Mouse (Mus musculus): ENCODE data around the gene Zfp541.

Zfp541 gene

DNA sequence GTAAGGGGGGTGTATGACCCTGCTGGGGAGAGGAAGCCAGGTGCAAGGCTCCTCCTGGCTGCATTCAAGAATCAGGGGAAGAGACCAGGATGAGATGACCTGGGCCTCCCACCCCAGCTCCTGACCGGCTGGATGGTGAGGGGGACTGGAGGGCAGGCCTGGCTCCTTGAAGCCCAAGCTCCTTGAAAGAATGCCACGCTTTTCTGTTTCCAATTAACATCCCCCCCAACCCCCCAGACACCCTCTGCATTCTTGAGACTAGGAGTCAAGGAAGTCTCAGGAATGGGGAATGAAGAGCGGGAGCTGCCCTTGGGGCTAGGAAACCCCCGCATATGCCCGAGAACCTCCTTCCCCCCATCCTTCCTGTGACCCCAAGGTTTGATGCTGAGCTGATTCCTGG lies 17.1 kb upstream of the Zfp541 start:
- no peak for DNase-seq (ENCODE audit: low spot score)

DNA sequence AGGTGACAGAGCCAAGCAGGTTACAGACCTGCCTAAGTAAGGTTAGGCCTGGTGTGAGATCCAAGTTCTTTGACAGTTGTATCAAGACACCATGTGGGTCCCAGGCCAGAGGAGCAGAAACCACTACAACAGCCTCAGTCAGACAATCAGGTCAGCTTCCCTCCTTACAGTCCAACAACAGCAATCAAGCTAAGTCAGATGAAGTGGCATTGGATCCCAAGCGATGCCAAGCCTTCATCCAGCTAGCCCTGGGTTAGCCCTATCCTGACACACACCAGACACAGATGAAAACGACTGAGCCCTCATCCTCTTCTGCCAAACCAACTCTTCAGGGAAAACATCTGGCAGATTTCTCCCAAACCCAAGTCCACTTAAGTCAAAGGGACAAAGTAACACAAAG lies 16.1 kb upstream of the Zfp541 start:
- no peak for DNase-seq (ENCODE audit: low spot score)

DNA sequence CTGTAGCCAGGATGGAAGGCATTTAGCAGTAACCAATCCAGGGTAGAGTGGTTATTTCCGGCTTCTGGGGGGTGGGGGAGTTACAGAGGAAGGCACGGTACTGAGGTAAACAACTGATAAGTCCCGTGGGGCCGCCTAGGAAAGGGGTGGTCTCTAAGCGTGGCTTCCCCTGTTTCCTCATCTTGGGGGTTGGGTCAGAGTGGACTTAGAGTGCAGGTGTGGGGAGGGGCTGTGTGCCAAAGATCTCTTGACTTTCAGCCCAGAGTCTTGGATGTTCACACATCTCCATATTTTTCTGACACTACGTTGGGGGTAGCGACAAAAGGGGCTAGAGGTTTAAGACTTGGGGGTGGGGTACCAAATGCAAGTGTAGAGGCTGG lies 15.5 kb upstream of the Zfp541 start:
- peak; percentile 87 for DNase-seq (ENCODE audit: low spot score)

DNA sequence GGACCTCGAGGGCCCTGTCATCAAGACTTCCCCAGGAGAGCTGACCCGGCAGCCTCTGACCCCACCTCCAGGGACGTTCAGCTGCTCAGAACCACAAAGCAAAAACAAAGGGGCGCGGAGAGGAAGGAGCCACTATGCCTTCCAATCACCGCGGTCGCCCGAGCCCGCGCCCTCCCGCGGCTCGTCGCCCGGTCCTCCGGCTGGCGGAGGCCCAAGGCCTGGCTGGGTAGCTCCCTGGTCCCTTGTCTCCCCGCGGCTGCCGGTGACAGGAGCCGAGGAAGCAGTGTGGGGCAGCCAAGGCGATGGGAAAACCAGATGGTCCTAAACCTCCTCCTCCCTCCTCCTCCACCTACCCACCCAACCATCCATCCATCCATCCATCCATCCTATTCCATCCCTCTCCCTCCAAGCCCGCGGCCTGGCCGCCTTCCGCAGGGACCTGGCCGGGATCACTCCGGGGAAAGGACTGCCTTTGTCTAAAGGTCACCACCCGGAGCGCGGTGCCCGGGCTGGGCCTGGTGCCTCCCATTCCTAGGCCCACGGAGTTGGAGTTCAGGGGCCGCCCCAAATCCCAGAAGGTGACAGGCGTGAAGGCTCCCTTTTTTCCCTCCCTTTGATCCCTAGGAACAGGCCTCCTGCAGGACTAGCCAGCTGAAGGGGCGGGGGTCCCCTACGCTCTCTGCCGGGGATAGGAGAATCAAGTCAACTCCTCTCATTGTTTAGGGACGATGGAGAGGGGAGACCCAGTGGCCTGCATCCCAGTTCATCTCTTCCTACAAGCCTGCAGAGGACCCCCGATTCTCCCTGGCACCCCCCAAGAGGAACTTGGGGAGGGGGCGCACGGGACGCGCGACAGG lies 14.9 kb upstream of the Zfp541 start:
- DNase-seq (ENCODE audit: low spot score): peak; percentile 83

DNA sequence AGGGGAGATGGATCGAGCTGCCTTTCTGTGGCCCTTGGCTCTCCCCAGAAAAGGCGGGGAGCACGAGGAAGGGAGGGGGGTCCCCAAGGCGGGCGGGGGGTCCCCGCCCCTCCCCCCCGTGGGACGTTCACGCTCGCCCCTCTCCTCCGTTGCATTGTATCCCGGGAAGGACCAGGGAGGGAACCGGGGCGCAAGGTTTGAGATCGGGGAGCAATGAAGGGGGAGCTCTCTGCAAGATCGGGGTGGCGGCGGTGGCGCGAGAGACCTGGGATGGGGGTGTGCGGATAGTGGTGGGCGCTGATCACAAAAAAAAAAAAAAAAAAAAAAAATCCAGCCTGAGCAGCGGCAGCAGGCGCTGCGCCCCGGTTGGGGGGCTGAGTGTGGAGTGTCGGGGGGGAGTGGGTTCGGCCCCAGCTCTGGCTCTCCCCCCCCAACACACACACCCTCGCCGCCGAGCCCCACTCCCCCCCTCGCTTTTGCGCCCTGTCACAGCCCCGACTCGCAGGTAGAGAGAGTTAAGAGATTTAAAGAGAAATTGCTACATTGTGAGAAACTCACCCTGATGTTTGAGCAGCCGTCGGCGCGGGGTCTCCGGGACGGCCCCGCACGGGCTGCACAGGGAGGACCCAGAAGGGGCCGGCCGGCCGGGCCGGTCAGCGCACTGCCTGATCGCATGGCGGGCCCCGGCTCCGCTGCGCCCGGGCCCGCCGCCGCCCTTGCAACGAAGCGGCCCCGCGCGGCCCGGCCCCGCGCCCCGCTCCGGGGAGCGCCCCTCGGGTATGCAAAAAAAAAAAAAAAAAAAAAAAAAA lies 14.1 kb upstream of the Zfp541 start, which contains the start of gene Bicra:
TSS of gene Bicra (minus strand) at position 584 of the 809 bp plus-strand sequence.
- peak; percentile 88 for DNase-seq (ENCODE audit: low spot score)

DNA sequence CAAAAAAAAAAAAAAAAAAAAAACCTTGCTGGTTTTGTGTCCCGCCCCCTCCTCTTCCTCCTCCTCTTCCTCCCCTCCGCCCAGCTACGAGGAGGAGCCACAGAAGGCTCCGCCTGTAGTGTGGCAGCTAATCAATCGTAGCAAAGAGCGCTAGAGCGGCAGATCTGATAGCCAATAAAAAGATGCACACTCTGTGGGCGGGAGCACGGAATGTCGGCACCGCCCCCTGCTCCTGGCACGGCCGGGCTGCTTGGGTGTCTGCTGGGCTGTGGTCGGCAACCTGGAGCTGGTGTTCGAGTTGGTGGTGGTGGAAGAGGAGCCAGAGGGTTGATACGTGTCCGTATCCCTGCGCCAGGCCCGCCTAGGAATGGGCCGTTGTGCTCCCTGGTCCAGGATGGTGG lies 13.4 kb upstream of the Zfp541 start:
- peak; percentile 97 for DNase-seq (ENCODE audit: low spot score)

DNA sequence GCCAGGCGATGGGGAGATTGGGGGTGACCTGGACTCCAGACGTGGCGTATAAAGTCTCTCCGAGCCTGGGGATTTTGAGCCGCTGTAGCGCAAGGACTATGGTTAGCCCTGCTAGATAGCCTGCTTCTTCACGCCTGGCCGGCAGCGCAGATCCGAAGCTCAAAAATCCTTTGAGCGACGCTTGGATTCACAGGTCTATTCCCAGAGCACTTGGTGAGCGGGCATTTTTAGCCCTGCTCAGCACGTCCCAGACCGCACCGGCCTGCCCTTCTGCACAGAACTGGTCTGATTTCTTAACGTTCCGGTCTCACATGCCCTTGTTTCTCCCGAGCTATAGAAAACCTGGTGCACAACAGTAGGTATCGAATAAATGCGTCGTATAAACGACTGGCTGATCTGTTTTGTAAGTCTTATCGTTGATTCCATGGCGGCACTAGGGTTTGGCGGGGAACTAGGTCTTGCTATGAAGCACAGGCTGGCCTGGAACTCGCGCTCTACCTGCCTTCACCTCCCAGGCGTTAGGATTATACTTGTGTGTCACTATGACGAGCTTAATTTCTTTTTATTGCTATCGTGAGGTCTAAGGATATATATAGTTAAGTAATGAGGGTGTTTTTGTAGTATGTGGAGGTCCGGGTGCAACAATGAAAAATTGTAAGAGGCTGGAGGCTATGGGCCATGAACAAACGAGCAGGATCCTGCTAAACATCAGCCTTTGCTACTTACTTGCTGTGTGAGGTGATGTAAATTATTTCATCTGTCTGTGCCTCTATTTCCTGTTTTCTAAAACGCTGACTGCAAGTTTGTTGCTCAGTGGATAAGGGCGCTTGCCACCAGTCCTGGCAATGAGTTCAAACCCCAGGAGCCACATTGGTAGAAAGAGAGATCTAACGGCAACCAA lies 12.7 kb upstream of the Zfp541 start:
- DNase-seq (ENCODE audit: low spot score): no peak

DNA sequence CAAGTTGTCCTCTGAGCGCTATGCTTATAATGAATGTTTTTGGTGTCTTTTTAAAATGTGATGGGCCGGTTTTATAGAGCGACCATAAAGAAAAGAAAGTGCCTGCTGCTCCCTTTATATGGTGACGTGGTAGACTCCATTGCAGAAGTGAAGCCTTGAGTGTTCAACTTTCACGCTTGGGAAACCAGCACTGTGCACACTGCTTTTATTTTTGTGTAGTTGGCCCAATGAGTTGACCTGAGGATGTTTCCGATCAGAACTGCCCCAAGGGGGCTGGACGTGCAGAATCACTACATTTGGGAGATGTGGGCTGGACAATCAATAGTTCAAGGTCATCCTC lies 12.1 kb upstream of the Zfp541 start:
- no peak for DNase-seq (ENCODE audit: low spot score)

DNA sequence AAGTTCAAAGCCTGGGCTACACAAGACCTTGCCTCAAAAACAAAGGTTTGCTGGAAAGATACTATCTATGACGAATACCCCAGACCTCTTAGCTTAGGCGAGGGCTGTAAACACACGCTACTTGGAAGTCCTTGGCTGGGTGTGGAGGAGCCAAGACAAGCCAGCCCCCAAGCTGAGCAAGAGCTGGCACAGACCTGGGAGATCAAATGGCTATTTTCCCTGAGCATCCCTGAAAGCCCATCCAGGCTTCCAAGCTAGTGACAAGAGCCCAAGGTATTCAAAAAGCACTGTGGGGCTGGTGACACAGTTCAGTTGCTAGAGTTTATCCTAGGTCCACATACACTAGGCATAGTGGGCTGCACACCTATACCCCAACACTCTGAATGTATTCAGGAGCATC lies 11.0 kb upstream of the Zfp541 start:
- DNase-seq (ENCODE audit: low spot score): no peak

DNA sequence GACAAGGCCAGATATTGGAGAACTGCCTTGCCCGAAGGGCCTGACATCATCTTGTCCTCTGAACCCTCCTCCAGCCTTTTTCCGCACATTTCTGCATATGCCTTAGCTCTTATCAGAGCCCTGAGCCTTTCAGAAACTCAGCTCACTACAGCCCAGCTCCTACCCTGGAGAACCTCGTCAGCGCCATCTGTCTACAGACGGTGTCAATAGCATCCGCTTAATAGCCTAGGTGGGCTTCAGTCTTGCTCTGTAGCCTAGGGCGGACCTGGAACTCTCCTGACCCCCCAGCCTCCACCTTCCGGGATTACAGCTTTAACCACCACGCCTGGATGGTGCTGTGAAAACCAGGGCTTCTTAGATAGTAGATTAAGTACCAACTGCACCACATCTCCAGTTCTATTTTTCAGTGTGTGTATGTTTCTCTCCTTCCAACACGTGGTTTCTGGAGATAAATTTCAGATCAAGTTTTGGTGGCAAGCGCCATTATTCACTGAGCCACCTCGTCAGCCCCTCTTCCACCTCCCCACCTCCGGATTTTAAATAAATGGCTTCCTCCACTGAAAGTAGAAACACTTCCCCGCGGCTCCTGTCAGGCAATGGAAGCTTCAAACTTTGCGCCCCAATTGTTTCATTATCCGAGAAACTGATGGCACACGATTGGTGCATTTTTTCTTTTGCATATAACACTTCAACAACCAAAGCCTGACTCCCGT lies 9.6 kb upstream of the Zfp541 start:
- peak; percentile 87 for DNase-seq (ENCODE audit: low spot score)

DNA sequence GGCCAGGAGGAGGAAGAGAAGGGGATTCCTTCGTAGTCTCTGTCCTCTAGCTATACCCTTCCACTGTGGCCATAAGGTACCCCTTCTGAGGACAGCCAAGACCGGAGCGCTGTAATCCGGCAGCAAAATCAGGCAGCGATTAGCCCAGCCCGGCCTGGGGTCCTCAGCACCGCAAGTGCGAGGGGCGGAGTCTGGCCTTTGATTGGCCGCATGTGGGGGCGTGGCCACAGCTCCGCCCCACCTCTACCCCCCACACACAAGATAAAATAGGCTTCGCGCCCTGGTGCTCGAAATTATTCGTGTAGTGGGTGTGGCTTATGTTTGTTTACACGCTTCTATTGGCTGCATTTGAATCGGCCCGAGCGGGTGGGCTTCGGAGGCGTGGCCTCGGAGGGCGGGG lies 8.9 kb upstream of the Zfp541 start:
- DNase-seq (ENCODE audit: low spot score): peak; percentile 97

DNA sequence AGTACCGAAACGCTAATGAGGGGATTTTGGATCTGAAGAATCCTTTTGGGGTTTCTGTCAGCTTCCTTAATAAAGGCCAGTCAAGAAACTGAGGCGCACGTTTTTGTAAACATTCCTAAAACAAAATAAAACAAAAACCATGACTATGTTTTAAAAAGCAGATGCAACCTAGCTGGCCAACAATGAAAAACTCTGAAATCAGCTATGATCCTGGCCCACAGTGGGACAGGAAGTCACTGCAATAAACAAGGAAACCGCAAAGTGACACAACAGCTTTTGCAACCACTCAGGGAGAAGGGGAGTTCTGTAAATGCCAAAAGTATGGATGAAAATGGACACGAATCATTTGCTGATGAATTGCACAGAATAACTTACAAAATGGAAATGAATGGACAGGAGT lies 8.5 kb upstream of the Zfp541 start:
- no peak for DNase-seq (ENCODE audit: low spot score)

DNA sequence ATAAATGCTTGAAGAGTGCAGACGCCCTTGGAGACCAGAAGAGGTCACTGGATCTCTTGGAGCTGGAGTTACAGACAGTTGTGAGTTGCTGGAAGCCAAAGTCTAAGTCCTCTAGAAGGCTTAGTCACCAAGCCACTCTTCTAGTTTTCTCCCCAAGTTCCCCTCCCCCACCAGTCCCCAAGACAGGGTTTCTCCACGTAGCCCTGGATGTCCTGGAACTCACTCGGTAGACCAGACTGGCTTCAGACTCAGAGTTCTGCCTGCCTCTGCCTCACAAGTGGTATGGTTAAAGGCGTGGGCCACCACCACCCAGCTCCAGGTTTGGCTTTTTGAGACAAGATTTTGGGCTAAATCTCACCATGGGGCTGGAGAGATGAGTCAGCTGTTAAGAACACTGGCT lies 6.6 kb upstream of the Zfp541 start:
- DNase-seq (ENCODE audit: low spot score): no peak

DNA sequence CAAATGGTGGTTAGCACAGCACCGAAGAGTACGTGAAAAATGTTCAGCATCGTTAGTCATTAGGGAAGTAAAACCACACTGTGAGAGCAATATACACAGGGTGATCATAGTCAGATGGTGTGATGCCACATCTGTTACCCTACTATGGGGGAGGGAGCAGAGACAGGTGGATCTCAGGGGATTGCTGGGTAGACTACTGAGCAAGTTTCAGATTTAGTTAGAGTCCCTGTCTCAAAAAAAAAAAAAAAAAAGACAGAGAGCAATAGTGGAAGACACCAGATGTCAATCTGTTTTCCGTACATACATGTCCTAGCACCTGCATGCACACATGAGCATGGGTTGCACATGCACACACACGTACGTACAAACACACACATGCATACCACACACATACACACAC lies 5.9 kb upstream of the Zfp541 start:
- DNase-seq (ENCODE audit: low spot score): no peak

DNA sequence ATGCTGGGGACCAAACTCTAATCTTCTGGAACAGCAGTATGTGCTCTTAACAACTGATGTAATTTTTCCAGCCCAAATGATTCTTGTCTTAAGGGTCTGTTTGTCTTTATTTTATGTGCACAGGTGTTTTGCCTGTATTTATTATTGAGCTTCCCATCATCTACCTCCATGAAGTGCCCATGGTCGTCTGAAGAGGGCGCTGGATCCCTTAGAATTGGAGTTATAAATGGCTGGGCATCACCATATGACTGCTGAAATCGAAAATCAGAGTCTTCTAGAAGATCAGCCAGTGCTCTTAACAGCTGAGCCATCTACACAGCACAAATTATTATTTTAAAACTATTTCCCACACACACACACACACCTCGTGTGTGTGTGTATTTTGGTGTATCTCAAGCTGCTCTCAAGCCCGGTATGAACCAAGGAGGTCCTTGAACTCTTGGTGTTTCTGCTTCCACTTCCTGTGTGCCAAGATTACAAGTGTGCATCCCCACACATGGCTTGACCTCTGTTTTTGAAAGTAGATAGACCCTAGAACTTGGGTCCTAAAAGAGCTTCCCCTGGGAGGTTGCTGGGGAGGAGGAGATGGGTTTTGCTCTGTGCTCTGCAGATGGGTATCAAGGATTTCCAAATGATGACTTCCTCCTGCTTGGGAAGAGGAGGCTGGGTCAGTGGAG lies 5.0 kb upstream of the Zfp541 start:
- DNase-seq (ENCODE audit: low spot score): no peak

DNA sequence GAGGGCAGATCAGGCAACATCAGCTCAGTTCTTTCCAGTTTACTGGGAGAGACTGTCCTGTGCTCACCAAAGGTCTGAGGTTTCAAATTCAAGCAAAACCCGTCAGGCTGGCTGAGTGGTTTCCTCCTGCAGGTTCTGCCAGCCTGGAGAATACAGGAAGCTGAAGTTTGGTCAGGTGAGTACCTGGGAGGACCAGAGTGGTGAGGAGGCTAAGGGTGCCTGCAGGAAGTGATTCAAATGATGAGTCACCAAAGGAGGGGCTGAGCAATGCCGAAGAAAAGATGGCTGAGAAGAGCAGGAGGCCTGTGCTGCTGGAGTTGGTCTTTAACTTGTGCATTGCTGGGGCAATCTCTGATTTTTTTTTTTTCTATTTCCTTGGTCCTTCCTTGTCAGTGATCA lies 4.5 kb upstream of the Zfp541 start:
- peak; percentile 64 for DNase-seq (ENCODE audit: low spot score)

DNA sequence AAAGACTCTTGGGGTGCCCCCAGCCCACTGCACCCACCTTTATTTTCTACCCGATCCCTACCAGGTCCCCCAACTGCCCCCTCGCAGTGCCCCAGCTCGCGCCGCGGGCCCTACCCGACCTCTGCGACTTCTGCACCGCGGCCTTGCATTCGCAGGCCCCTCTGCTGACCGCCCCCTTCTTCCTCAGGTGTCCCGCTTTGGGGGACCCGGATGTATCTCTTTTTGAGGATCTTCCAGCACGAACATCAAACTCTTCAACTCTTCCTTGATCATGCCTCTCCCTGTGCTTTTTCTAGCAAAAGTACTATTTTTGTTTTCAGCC lies 446 bp downstream of the Zfp541 start:
- DNase-seq (ENCODE audit: low spot score): no peak

DNA sequence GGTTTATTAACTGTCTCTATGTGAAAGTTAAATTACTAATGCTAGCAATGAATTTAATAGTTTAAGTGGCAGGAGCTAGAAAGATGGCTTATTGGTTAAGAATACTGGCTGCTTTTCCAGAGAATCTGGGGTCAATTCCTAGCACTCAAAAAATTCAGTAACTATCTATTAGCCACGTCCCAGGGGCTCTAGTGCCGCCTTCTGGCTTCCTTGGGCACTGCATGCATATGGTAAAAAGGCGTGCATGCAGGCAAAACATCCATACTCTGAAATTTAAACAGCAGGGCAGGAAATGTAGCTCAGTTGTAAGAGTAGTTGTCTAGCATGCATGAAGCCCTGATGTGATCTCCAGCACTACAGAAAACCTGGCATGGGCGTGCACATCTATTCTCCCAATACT lies 1.9 kb downstream of the Zfp541 start:
- DNase-seq (ENCODE audit: low spot score): no peak

DNA sequence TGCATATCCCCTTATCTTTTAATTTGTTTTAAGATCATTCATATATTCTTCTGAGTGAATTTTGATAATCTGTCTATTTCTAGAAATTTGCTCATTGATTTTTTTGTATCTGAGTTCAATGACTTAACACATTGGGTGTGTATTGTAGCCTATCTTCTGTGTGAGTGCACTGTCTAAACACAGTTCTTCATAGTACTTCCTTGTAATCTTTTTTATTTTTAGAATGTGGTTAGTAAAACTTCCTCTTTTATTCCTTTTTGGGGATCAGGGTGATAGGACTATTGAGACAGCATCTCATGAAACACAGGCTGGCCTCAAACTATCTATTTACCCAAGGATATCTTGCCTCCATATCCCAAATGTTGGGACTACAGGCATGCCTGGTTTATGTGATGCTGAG lies 9.2 kb downstream of the Zfp541 start:
- DNase-seq (ENCODE audit: low spot score): no peak

DNA sequence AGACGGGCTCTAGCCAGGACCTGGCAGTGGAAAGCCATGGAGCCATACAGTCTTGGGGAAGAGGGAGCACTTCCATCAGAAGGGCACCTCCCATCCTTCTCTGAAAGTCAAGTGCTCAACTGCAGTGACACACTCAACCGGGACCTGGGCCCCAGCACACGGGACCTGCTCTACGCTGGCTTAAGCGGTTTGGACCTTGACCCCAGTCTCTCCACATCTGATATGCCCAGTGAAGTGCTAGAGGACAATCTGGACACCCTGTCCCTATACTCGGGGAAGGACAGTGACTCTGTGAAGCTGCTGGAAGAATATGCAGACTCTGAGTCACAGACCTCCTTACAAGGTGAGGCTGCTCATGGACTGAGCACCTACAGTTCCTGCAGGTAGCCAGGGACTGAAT lies 10.3 kb downstream of the Zfp541 start:
- no peak for DNase-seq (ENCODE audit: low spot score)

DNA sequence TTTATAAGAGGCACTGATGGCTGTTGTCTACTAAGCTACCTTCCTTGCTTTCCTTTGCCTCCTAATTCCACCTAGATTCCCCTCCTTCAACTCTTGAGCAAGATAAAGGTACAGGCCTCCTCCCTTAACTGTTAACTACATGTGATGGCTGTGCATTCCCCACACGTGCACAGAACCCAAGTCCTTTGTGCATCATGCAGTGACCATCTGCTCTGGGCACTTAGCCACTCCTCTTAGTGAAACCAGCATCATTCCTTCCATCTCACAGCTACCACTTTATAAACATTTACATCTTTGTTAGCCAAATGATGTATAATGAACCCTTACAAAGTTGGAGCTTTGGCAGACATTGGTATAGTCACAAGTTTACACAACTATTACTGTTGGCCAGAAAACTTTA lies 18.3 kb downstream of the Zfp541 start:
- no peak for DNase-seq (ENCODE audit: low spot score)

All from lung, postnatal 25 days (tissue).